Mouse (Mus musculus) layer of hippocampus, adult 2 months (tissue): ENCODE data around the gene Eri3. TPM values are rescaled to one million over a fixed set of nuclear protein-coding genes. Genes with fewer than 3 reads are reported as not detected.

ENCODE experiments used
- DNase-seq, 2 experiments: peaks; one replicate each; pipeline ENCODE4 v3.0.0; 2022; ENCODE audit warnings: low spot score in 2 of 2
- H3K27ac ChIP-seq: fragments of 200-600 bp; 2 replicates; pipeline ENCODE4 v1.8.1; 2022
- H3K4me3 ChIP-seq: fragments of 200-600 bp; 2 replicates; pipeline ENCODE4 v1.8.1; 2022; ENCODE audit warnings: mild to moderate bottlenecking
- CTCF ChIP-seq: fragments of 200-600 bp; conservative IDR thresholded peaks from 2 replicates; pipeline ENCODE4 v1.8.1; 2022; ENCODE audit warnings: antibody characterized with exemption, mild to moderate bottlenecking, moderate library complexity
- total RNA-seq, 2 experiments: library from RNA; stranded (reverse); gene quantifications; 2 replicates each; pipeline ENCODE4 v1.2.3; 2021

Eri3 gene
- total RNA-seq, 2 experiments from 2014 or later = 194 to 211 TPM

GRCm38 (mm10) chr4:117611814-117612213 is 61.6 kb downstream of the Eri3 start:
- peak overlapping the region; percentile 61 for H3K27ac ChIP-seq
- TF ChIP-seq CTCF = no peak
- H3K4me3 ChIP-seq = no peak overlapping the region
- no peak for DNase-seq

DNA sequence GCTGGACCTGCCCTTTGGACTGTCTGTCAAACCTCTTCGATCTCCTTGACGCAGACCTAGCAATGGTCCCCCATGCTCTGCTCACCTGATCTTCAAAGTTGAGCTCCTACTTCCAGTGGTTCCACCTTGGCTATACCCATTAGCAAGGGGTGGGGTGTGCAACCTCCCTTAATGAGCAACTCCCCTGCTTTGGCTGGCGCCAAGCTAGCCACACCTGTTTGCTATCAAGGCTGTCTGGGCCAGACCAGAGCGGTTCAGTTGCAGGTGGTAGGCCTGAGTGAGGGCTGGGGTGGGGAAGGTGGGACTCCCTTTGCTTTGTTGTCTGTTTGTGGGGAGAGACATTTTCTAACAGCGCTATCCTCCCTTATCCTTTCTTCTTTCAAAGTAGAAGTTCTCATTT is 62.5 kb downstream of the Eri3 start:
- no peak for TF ChIP-seq CTCF
- DNase-seq = no peak
- no peak overlapping the region for H3K4me3 ChIP-seq
- no peak overlapping the region for H3K27ac ChIP-seq

DNA sequence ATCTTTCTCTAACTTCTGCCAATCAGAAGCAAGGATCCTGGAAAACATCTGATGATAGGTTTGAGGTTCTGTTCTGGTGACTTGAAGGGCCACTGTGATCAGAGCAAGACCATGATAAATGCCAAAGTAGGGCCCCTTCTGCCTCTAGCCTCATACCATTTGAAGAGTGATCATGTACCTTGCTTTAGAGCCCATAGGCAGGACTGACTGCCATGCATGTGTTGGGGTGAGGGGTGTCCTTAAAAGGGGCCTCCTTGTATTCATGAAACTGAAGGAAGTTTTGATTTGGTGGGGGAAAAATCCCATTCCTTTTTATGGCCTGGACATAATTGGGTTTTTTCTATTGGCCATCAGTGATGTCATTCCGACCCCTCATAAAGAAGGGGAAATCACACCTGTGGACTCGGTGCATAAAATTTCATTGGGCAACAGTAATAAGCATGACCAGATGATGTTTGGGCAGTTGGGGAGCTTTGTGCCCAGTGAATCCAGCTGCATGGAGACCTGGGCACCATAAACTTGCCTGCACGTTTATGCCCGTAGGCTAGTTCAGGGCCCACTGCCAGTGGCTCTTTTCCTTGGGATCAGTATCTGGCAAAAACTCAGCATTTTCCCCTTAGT is 63.1 kb downstream of the Eri3 start:
- H3K27ac ChIP-seq = no peak overlapping the region
- no peak for DNase-seq
- TF ChIP-seq CTCF = no peak
- no peak overlapping the region for H3K4me3 ChIP-seq

DNA sequence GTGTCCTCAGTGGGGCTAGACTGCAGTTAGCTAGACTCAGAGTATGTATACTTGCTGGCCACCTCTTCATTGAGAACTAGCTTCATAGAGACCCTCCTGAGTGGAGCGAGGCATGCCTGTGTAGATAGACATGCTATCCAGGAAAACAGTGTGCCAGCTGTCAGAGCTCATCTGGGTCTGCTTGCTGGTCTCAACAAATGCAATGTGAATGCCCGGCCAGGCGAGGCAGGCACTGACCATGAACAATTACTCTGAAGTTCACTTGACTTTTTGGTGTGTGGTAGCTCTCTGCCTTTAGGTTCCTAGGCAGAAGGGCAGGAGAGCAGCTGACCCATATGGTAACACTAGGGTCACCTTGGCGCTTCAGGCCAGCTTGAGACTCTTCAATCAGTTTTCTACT is 66.4 kb downstream of the Eri3 start:
- DNase-seq = no peak
- no peak for TF ChIP-seq CTCF
- H3K4me3 ChIP-seq = no peak overlapping the region
- H3K27ac ChIP-seq = no peak overlapping the region

GRCm38 (mm10) chr4:117622270-117622669 is 72.1 kb downstream of the Eri3 start:
- no peak overlapping the region for H3K4me3 ChIP-seq
- TF ChIP-seq CTCF = no peak
- no peak overlapping the region for H3K27ac ChIP-seq
- DNase-seq = no peak

DNA sequence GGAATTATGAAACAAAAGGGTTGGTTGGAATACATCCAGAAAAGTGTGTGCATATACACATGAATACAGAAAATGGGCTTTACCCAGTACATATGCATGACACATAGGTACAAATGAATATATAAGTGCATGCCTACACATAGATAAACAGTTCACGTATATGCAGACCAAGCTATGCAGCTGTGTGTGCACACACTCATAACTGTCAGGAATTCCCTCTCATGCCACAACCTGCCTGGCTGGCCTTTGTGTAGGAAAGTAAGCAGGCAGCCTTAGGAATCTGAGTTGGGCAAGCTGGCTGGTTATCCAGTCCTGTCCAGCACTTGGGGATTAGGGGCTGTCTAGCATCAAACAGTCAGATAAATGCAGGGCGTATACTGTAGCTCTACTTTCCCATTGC is 72.9 kb downstream of the Eri3 start:
- DNase-seq = no peak
- Histone ChIP-seq H3K4me3 (no peak overlapping the region), H3K27ac (no peak overlapping the region)
- no peak for TF ChIP-seq CTCF

- no peak overlapping the region for H3K27ac ChIP-seq
- no peak overlapping the region for H3K4me3 ChIP-seq
- TF ChIP-seq CTCF = no peak
- DNase-seq = no peak
Measured at GRCm38 (mm10) chr4:117624660-117625059, 74.5 kb downstream of the Eri3 start.

GRCm38 (mm10) chr4:117628464-117628863 is 78.3 kb downstream of the Eri3 start:
- DNase-seq = no peak
- Histone ChIP-seq H3K4me3 (no peak overlapping the region), H3K27ac (no peak overlapping the region)
- TF ChIP-seq CTCF = peak; percentile 68

DNA sequence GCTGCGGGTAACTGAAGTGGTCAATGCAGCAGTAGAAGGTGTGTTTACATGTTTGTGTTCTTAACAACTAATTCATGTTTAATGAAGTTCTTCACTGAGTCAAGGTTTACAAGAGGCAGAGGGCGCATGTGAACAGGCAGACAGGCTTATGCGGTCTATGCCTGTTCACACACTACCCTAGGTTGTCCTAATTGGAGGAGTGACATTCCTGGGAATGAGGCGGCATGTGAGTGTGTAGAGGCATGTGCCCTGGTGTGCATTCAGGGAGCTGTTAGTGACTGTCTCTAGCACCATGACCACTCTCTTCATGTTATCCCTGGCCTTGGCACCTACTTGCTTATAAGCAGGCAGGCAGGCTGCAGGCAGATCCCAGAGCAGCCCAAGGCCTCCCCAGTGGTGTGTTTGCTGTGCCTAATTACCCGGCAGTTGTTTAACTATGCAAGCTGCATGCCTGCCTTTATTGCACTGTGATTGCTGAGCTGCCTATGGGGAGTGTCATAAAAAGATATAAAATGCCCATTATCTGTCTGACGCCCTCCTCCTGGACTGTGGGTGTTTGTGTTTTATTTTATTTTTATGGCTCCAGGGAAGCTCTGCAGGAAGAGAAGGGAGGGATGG is 80.0 kb downstream of the Eri3 start:
- H3K4me3 ChIP-seq = no peak overlapping the region
- no peak for TF ChIP-seq CTCF
- DNase-seq = no peak
- no peak overlapping the region for H3K27ac ChIP-seq

DNA sequence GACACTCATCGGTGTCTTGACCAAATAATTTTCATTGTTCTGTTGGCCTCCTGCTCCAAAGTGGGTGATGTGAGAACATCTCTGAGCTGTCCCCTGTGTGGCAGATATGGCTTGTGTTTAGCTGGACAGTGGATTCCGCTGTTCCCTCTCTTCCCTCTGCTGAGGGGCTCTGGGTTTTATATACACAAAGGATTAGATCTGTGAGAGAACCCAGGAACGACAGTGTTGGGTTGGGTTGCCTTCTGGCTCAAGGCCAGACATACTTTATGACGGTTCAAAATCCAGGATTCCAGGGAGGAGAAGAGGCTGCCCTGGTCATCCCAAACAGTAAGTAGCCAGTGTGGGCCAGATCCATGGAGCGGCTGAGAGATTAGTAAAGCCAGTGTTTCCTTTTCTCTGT is 83.4 kb downstream of the Eri3 start:
- no peak for TF ChIP-seq CTCF
- no peak overlapping the region for H3K4me3 ChIP-seq
- H3K27ac ChIP-seq = peak overlapping the region; percentile 59; the same call in 1 of the 2 replicates
- no peak for DNase-seq

GRCm38 (mm10) chr4:117634642-117635041 is 84.5 kb downstream of the Eri3 start:
- Histone ChIP-seq H3K4me3 (no peak overlapping the region), H3K27ac (peak overlapping the region; percentile 15; the same call in 1 of the 2 replicates)
- no peak for TF ChIP-seq CTCF
- no peak for DNase-seq

DNA sequence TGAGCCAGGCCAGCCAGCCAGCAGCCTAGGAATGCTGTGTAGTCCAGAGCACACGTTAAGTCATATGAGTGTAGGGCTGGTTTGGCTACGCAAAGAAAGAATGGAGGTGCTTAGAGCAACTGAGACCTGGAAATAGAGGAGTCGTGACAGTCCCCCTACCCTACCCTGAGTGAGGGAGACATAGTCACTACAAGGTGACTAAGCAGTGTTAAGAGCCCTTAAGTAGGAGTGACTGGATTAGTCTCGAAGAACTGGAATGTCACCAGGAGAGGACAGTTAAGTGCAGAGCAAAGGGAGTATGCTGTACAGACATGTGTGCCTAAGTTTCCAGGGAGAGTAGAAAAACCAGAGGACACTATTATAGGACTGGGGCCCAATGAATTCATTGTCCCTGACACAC is 86.0 kb downstream of the Eri3 start:
- Histone ChIP-seq H3K4me3 (no peak overlapping the region), H3K27ac (no peak overlapping the region)
- TF ChIP-seq CTCF = no peak
- DNase-seq = no peak

GRCm38 (mm10) chr4:117636891-117637613 is 86.9 kb downstream of the Eri3 start:
- no peak for TF ChIP-seq CTCF
- Histone ChIP-seq H3K4me3 (no peak overlapping the region), H3K27ac (peak overlapping the region; percentile 43)
- DNase-seq = no peak
